Mouse (Mus musculus): Measurements from ENCODE around the gene Gm21983. TPM values are rescaled to one million over a fixed set of nuclear protein-coding genes. Genes with fewer than 3 reads are reported as not detected.

The Gm21983 gene
- polyA plus RNA-seq, 1 experiment from 2014 or later: 1.4 TPM

DNA sequence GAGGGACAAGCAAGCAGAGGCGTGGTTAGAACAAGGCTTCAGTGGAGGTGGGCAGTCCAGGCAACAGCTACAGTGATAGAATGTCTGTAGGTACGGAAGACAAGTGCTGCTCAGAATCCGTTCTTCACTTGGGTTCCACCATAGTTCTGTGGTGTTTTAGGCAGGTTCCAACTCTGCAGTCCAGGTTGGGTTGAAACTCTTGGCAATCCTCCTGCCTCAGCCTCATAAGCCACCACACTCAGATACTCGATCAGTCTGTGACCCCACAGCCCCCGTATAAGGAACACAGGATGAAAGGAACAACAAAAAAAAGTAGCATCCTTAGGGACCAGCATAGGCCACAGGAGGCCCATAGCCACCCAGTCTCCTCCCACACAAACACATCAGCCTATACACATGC is 11.5 kb upstream of the Gm21983 start:
- ATAC-seq (ENCODE audit: low read depth): no peak
- WGBS: 93% methylated on average over 5 of the region's 5 CpGs
- Histone ChIP-seq H3K9me3 (ENCODE audit: control insufficient read depth, low read length) (no peaks in the 10 kb centered on the region), H3K27me3 (ENCODE audit: control insufficient read depth, insufficient read depth, low read depth, low read length) (no peaks in the 10 kb centered on the region), H3K36me3 (ENCODE audit: control insufficient read depth, insufficient read depth, low read length) (peaks cover 59% of the 10 kb centered on the region), H3K27ac (ENCODE audit: low read length) (no peak overlapping the region), H3K4me2 (ENCODE audit: low read depth, low read length) (no peak overlapping the region), H3K9ac (ENCODE audit: low read length) (no peak overlapping the region), H3K4me1 (replicated peaks; ENCODE audit: control insufficient read depth, insufficient read depth, low read length) (peaks cover 15% of the 10 kb centered on the region), H3K4me3 (ENCODE audit: low read length) (no peak overlapping the region)

DNA sequence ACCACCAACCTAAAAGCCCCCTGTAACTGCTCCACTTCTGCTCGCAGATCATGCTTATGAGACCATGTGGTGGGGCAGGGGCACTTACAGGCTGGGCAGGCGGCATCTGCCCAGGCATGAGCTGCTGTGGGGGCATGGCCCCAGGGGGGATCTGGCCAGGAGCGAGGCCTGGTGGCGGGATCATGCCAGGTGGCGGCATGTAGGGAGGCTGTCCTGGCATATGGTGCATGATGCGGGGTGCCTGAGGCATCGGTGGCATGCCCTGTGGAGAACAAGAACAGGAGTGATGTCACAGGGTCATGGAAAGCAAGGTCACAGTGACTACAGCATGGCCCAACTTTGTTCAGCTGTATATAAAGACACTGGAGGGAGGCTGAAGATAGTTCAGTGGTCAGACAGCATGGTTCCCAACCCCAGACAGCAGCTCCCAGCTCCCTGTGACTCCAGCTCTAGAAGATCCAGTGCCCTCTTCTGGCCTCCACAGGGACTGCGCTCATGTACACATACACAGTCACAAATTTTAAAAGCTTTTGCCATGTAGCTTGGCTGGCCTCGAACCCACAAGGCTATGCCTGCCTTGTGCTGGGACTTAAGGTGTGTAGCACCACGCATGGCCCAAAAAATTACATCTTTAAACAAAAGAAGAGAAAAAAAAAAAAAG is 8.5 kb upstream of the Gm21983 start:
- Histone ChIP-seq H3K27ac (ENCODE audit: low read length) (no peak overlapping the region), H3K4me1 (replicated peaks; ENCODE audit: control insufficient read depth, insufficient read depth, low read length) (peaks cover 8% of the 10 kb centered on the region), H3K9me3 (ENCODE audit: control insufficient read depth, low read length) (no peaks in the 10 kb centered on the region), H3K9ac (ENCODE audit: low read length) (no peak overlapping the region), H3K36me3 (ENCODE audit: control insufficient read depth, insufficient read depth, low read length) (peaks cover 81% of the 10 kb centered on the region), H3K4me3 (ENCODE audit: low read length) (no peak overlapping the region), H3K4me2 (ENCODE audit: low read depth, low read length) (no peak overlapping the region), H3K27me3 (ENCODE audit: control insufficient read depth, insufficient read depth, low read depth, low read length) (no peaks in the 10 kb centered on the region)
- ATAC-seq (ENCODE audit: low read depth): no peak
- 93% methylated on average over 10 of the region's 10 CpGs for WGBS

DNA sequence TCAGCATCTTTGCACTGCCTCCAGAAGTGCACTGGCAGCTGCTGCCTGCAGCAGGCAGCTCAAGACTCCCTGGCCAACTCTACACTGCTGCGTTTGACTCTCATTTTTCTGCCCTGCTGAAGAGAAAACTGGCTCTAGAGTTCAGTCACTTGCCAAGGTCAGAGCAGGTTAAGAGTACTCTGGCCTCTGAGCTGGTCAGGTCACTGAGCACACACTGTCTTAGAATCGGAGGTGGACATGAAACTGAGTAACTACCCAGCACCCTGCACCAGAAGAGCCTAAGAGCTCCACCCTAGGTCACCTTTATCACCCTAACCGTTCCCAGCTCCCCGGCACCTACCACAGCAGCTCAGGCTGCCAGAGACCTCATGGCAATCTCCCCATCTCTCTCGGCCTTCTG is 5.1 kb upstream of the Gm21983 start:
- H3K4me2 ChIP-seq (ENCODE audit: low read depth, low read length): no peak overlapping the region
- WGBS: 88% methylated on average over 5 of the region's 5 CpGs
- H3K4me1 ChIP-seq (replicated peaks; ENCODE audit: control insufficient read depth, insufficient read depth, low read length): no peaks in the 10 kb centered on the region
- H3K27me3 ChIP-seq (ENCODE audit: control insufficient read depth, insufficient read depth, low read depth, low read length): no peaks in the 10 kb centered on the region
- H3K9ac ChIP-seq (ENCODE audit: low read length): no peak overlapping the region
- peaks cover 55% of the 10 kb centered on the region for H3K36me3 ChIP-seq (ENCODE audit: control insufficient read depth, insufficient read depth, low read length)
- H3K9me3 ChIP-seq (ENCODE audit: control insufficient read depth, low read length): no peaks in the 10 kb centered on the region
- no peak overlapping the region for H3K4me3 ChIP-seq (ENCODE audit: low read length)
- H3K27ac ChIP-seq (ENCODE audit: low read length): no peak overlapping the region
- ATAC-seq (ENCODE audit: low read depth): no peak

DNA sequence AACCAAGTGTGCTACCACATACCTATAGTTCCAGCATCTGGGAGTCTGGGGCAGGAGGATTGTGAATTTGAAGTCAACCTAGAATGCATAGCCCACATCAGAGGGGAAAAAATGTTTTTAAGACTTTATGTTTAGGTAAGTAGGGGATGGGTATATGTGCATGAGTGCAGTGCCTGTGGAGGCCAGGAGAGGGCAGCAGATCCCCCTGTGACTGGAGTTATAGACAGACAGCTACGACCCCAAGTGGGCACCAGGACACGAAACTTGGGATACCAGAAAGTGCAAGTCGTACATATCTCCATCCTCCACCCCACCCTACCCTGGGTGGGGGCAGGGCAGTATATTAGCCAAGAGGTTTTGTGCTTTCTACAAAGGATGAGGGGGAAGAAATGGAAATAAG is 4.1 kb upstream of the Gm21983 start:
- H3K27ac ChIP-seq (ENCODE audit: low read length): no peak overlapping the region
- no peaks in the 10 kb centered on the region for H3K27me3 ChIP-seq (ENCODE audit: control insufficient read depth, insufficient read depth, low read depth, low read length)
- H3K9me3 ChIP-seq (ENCODE audit: control insufficient read depth, low read length): no peaks in the 10 kb centered on the region
- no peak for ATAC-seq (ENCODE audit: low read depth)
- no peak overlapping the region for H3K9ac ChIP-seq (ENCODE audit: low read length)
- H3K4me3 ChIP-seq (ENCODE audit: low read length): no peak overlapping the region
- H3K4me1 ChIP-seq (replicated peaks; ENCODE audit: control insufficient read depth, insufficient read depth, low read length): peaks cover 4% of the 10 kb centered on the region; the same call in 1 of the 2 replicates
- no peak overlapping the region for H3K4me2 ChIP-seq (ENCODE audit: low read depth, low read length)
- 41% methylated on average over 3 of the region's 3 CpGs for WGBS
- H3K36me3 ChIP-seq (ENCODE audit: control insufficient read depth, insufficient read depth, low read length): peaks cover 45% of the 10 kb centered on the region

DNA sequence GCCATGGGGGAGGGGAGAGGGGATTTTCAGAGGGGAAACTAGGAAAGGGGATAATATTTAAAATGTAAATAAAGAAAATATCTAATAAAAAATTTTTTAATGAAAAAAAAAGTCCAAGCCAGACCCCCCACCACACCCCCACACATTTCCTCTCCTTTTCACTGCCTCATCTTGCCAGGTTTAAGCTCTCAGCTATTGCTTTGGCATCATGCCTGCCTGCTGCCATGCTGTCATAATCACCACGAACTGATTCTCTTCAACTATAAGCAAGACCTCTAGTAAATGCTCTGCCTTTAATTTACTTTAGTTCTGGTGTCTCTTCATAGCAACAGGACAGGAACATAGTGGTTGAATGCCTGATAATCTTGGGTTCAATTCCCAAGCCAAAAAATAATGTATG is 1.6 kb upstream of the Gm21983 start:
- Histone ChIP-seq H3K4me3 (ENCODE audit: low read length) (no peak overlapping the region), H3K9me3 (ENCODE audit: control insufficient read depth, low read length) (no peaks in the 10 kb centered on the region), H3K27me3 (ENCODE audit: control insufficient read depth, insufficient read depth, low read depth, low read length) (no peaks in the 10 kb centered on the region), H3K4me1 (replicated peaks; ENCODE audit: control insufficient read depth, insufficient read depth, low read length) (peaks cover 17% of the 10 kb centered on the region), H3K9ac (ENCODE audit: low read length) (no peak overlapping the region), H3K27ac (ENCODE audit: low read length) (peak overlapping the region; percentile 91), H3K4me2 (ENCODE audit: low read depth, low read length) (no peak overlapping the region), H3K36me3 (ENCODE audit: control insufficient read depth, insufficient read depth, low read length) (peaks cover 23% of the 10 kb centered on the region)
- 54% methylated on average over 1 of the region's 1 CpGs for WGBS
- ATAC-seq (ENCODE audit: low read depth): no peak

DNA sequence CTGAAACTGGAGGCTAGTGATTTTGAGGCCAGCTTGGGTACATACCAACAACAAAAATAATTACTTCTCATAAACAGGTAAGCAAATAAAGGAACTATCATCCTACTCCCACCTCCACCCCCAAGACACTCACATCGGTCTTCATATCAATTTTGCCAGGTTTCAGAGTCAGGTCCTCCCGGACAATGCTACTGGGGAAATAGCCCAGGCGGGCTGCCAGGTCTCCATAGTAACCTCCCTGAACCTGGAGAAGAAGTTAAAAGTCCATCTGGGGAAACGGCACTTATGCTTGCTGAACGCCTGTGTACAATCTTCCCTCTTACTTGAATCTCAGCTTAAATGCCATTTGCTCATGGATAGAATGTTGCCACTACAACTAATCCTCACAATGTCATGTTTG is 850 bp downstream of the Gm21983 start:
- peaks cover 5% of the 10 kb centered on the region for H3K36me3 ChIP-seq (ENCODE audit: control insufficient read depth, insufficient read depth, low read length)
- H3K4me2 ChIP-seq (ENCODE audit: low read depth, low read length): peak overlapping the region; percentile 56
- H3K4me1 ChIP-seq (replicated peaks; ENCODE audit: control insufficient read depth, insufficient read depth, low read length): peaks cover 17% of the 10 kb centered on the region
- peak overlapping the region; percentile 24 for H3K9ac ChIP-seq (ENCODE audit: low read length)
- peak overlapping the region; percentile 75 for H3K4me3 ChIP-seq (ENCODE audit: low read length)
- H3K27ac ChIP-seq (ENCODE audit: low read length): peak overlapping the region; percentile 91
- 19% methylated on average over 5 of the region's 5 CpGs for WGBS
- H3K27me3 ChIP-seq (ENCODE audit: control insufficient read depth, insufficient read depth, low read depth, low read length): no peaks in the 10 kb centered on the region
- no peak for ATAC-seq (ENCODE audit: low read depth)
- no peaks in the 10 kb centered on the region for H3K9me3 ChIP-seq (ENCODE audit: control insufficient read depth, low read length)

DNA sequence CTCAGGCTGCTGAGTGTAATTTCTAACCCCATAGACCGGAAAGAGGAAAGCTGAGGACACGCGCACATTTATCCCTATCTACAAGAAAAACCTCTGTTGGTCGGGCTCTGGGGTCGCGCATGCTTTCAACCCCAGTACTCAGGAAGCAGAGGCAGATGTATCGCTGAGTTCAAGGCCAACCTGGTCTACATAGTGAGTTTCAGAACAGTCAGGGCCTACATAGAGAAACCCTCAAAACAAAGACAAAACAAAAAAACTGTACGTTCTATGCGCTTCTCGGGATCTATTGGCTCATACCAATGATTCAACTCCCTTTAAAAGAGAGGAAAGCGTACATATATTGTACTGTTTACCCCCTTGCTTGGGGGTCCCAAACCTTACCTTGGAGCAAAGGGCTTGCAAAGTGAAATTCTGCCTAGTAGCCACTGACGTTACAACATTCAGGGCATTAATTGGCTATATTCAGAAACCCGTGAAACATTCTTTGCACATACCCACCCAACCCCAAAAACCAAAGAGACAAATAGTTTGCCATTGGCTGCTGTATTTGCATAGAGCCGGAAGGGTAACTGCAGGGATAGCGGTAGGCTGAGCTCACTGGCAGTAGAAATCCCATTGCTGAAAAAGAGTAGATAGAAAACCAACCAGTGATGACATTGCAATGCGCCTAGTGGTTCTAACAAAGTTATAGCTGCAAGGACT is 1.5 kb downstream of the Gm21983 start:
- peak overlapping the region; percentile 55 for H3K9ac ChIP-seq (ENCODE audit: low read length)
- no peak for ATAC-seq (ENCODE audit: low read depth)
- peak overlapping the region; percentile 56 for H3K4me2 ChIP-seq (ENCODE audit: low read depth, low read length)
- H3K9me3 ChIP-seq (ENCODE audit: control insufficient read depth, low read length): no peaks in the 10 kb centered on the region
- peak overlapping the region; percentile 75 for H3K4me3 ChIP-seq (ENCODE audit: low read length)
- WGBS: 37% methylated on average over 16 of the region's 16 CpGs
- H3K27ac ChIP-seq (ENCODE audit: low read length): peak overlapping the region; percentile 91
- no peaks in the 10 kb centered on the region for H3K27me3 ChIP-seq (ENCODE audit: control insufficient read depth, insufficient read depth, low read depth, low read length)
- H3K4me1 ChIP-seq (replicated peaks; ENCODE audit: control insufficient read depth, insufficient read depth, low read length): peaks cover 17% of the 10 kb centered on the region
- peaks cover 4% of the 10 kb centered on the region; the same call in 1 of the 2 replicates for H3K36me3 ChIP-seq (ENCODE audit: control insufficient read depth, insufficient read depth, low read length)

DNA sequence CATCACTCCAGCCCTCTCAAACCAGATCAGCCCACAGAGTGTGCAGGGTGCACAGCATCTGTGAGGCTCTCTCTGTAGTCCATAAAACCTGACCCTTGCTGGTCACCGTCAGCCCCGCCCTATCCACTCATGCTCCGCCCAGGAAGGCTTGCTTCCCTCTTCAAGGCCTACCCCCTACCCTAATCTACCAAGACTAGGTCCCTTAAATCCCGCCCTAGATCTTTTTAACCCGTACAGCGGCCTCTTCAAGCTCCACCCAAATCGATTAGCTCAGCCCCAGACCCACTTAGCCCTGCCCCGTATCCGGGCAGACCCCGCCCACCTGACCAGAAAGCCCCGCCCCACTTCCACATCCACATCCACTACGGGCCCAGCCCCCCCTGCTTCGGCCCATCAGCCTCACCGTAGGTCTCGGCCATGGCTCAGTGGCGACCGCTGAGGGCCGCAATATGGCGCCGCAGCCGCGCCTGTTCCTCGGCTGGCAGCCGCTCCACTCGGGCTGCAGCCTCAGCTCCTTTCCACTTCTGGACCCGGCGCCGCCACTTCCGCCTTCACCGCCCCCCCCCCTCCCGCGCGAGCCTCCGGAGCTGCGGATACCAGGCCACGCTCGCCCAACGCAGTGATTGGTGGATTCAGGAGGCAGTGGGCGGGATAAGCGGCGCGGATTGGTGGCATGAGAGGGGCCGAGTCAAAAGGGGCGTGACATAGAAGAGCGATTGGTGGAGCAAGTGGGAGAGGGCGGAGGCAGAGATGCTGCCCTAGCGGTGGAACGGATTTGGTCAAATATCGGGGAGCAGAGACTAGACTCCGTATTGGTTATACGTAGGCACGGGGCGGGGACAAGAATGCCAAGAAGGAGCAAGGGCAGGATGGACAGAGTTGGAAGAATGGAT is 2.3 kb downstream of the Gm21983 start, which contains the start of gene Rab4b:
Gene Rab4b (minus strand): TSS at position 573 of the 893 bp plus-strand sequence.
- Histone ChIP-seq H3K4me1 (replicated peaks; ENCODE audit: control insufficient read depth, insufficient read depth, low read length) (peaks cover 17% of the 10 kb centered on the region), H3K9me3 (ENCODE audit: control insufficient read depth, low read length) (no peaks in the 10 kb centered on the region), H3K4me3 (ENCODE audit: low read length) (peak within 1 kb of the TSS; percentile 75), H3K4me2 (ENCODE audit: low read depth, low read length) (peak within 1 kb of the TSS; percentile 70), H3K36me3 (ENCODE audit: control insufficient read depth, insufficient read depth, low read length) (peaks cover 8% of the 10 kb centered on the region; the same call in 1 of the 2 replicates), H3K27ac (ENCODE audit: low read length) (peak within 1 kb of the TSS; percentile 98), H3K27me3 (ENCODE audit: control insufficient read depth, insufficient read depth, low read depth, low read length) (no peaks in the 10 kb centered on the region), H3K9ac (ENCODE audit: low read length) (peak within 1 kb of the TSS; percentile 64)
- under 1% methylated on average over 52 of the region's 53 CpGs for WGBS
- ATAC-seq (ENCODE audit: low read depth): peak; percentile 97

DNA sequence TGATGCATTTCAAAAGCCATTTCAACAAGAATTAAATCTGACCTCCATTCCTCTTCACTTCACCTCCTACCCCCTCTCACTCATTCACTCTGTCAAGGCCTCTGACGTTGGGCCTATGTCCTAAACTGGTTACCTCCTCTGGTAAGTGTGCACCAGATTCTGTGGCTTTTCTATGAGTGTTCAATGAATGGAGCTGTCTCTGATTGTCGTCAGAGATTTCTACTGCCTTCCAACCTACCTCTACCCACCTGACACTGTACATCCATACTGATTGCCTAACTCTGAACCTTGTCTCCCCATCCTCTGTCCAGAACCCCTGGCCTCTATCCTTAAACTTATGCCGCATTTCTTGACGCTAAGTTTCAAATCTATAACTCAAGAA is 3.0 kb downstream of the Gm21983 start:
- ATAC-seq (ENCODE audit: low read depth): no peak
- WGBS: 15% methylated on average over 4 of the region's 4 CpGs
- Histone ChIP-seq H3K27me3 (ENCODE audit: control insufficient read depth, insufficient read depth, low read depth, low read length) (no peaks in the 10 kb centered on the region), H3K4me3 (ENCODE audit: low read length) (peak overlapping the region; percentile 75), H3K27ac (ENCODE audit: low read length) (peak overlapping the region; percentile 98), H3K36me3 (ENCODE audit: control insufficient read depth, insufficient read depth, low read length) (peaks cover 11% of the 10 kb centered on the region; the same call in 1 of the 2 replicates), H3K4me2 (ENCODE audit: low read depth, low read length) (peak overlapping the region; percentile 70), H3K4me1 (replicated peaks; ENCODE audit: control insufficient read depth, insufficient read depth, low read length) (peaks cover 17% of the 10 kb centered on the region), H3K9ac (ENCODE audit: low read length) (peak overlapping the region; percentile 64), H3K9me3 (ENCODE audit: control insufficient read depth, low read length) (no peaks in the 10 kb centered on the region)

Data from lung, embryonic 16.5 days (tissue).